Mouse (Mus musculus) cerebellum, adult 8-10 months (tissue): Measurements from ENCODE around the gene Tln2.

Source experiments
- DNase-seq: peaks from one replicate; pipeline ENCODE4 v3.0.0; 2022

Tln2 gene

GRCm38 (mm10) chr9:67544783-67545182, 14.7 kb downstream of the Tln2 start:
- no peak for DNase-seq

GRCm38 (mm10) chr9:67541948-67542347, 17.6 kb downstream of the Tln2 start:
- DNase-seq = no peak

GRCm38 (mm10) chr9:67539776-67540706, 19.5 kb downstream of the Tln2 start:
- DNase-seq = no peak

DNA sequence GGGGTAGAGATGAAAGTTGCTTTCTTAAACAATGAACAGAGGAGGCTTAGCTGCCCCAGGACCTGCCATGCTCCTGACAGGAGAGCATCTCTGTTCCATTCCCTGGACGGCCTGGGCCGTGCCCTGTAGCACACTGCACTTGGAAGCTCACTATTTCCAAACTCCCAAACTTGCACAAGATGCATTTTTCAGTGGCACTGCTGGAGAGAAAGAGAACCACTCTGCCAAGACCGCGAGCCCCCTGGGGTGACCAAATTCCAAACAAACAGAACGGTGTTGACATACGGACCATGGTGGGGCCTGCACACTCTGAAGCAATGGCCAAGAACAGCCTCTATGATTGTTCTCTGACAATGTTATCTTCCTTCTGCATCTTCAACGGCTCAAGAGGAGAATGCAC, 25.1 kb downstream of the Tln2 start:
- no peak for DNase-seq

GRCm38 (mm10) chr9:67533260-67533659, 26.2 kb downstream of the Tln2 start:
- DNase-seq = no peak

- no peak for DNase-seq
These were observed 26.9 kb downstream of the Tln2 start for GRCm38 (mm10) chr9:67532631-67533030.

DNA sequence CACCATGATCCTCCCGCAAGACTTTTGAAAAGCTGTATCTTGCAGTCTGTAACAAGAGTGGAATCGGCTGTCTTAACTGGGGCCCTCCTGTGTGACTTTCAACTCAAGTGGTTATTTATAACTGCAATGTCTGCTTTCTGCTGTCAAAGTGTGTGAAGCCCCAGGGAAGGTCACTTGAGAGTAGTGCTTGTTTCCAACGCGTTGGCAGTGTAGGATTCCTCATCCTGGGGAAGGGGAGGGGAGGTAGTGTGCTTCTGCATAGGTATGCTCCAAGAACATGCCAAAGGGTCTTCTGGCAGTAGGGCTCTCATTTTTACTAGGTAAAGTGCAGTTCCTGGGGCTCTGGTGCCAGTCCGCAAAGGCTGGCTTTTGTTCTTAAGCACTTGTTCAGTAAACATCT, 29.9 kb downstream of the Tln2 start:
- no peak for DNase-seq

DNA sequence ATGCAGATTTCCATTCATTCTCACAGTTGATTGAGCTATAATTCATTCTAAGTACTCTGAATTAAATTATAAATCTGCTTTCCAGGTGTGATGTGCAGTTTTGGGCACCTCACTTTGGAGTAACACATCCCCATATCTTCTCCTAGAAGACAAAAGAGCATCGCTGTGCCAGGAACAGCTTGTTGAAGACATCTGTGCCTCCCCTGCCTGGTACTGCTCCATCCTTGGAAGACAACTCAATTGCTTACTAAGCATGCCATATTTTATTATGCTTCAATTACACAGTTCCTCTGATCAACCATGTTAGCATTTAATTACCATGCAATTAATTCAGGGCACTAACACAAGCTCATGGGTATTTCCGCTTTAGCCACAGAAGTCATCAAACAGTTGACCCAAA, 31.8 kb downstream of the Tln2 start:
- DNase-seq = no peak

GRCm38 (mm10) chr9:67521736-67522135, 37.8 kb downstream of the Tln2 start:
- no peak for DNase-seq

GRCm38 (mm10) chr9:67509510-67509909, 50.0 kb downstream of the Tln2 start:
- no peak for DNase-seq

DNA sequence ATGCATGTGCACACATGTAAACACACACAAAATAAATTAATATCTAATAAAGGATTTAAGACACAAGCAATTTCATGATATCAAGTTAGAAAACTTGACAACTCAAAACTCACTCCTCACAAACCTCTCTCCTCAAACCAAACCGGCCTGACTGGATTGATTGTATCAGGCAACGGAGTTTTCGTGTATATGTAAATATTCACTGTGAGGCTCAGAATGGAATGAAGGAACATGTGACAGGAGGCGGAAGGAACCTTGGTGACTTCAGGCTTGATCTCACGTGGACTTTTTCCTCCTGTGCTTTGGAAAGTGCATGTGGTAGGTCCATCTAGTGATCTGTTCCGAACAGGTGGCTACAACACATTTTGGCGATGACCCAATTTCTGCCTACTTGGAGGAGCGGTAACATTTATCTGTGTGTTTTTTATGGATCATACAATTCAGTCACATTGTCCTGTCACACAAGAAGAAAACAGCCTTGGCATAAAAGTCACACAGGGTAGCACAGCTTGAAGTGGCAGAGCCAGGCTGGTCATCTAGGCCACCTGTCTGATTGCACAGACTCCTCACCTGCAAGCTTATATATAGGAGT, 54.7 kb downstream of the Tln2 start:
- peak; percentile 3 for DNase-seq

GRCm38 (mm10) chr9:67501801-67502200, 57.7 kb downstream of the Tln2 start:
- DNase-seq = no peak

GRCm38 (mm10) chr9:67496368-67496767, 63.1 kb downstream of the Tln2 start:
- no peak for DNase-seq

GRCm38 (mm10) chr9:67495350-67495749, 64.2 kb downstream of the Tln2 start:
- no peak for DNase-seq

GRCm38 (mm10) chr9:67493876-67494552, 65.5 kb downstream of the Tln2 start:
- no peak for DNase-seq

DNA sequence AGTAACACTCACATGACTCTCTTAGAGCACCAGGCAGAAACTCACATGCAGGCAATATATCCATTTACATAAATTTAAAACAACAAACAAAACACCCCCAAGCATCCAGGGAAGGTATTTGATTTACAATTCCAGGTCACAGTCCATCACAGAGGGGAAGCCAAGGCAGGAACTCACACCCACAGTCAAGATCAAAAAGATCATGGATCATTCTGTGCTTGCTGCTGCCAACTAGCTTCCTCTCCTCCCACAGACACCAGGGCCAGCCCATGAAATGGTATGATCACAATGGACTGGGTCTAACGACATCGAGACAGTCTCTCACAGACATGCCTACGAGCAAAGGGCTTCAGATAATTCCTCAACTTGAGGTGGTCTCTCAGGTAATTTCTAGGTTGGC, 70.1 kb downstream of the Tln2 start:
- no peak for DNase-seq

- no peak for DNase-seq
These were observed 72.9 kb downstream of the Tln2 start for GRCm38 (mm10) chr9:67486621-67487020.

GRCm38 (mm10) chr9:67485169-67486072, 74.1 kb downstream of the Tln2 start:
- no peak for DNase-seq

- DNase-seq = no peak
These were observed 77.2 kb downstream of the Tln2 start for GRCm38 (mm10) chr9:67482277-67482676.

DNA sequence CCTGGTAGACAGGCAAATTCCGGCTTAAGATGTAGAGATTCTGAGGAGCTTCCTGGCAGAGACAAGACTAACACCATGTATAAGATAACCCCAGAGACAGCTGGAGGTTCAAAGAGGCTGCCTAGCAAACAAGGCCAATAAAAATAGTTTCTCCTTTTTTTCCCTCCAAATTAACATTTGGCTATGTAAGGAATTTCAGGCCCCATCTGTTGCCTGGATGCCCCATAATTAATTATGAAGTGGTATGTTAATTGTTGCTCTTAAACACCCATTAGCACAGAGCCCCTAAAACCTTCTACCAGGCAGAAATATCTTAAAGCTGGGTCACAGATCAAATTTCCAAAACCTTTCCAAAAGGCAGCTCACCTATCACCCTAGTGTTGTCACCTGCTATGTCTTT, 77.7 kb downstream of the Tln2 start:
- DNase-seq = no peak

DNA sequence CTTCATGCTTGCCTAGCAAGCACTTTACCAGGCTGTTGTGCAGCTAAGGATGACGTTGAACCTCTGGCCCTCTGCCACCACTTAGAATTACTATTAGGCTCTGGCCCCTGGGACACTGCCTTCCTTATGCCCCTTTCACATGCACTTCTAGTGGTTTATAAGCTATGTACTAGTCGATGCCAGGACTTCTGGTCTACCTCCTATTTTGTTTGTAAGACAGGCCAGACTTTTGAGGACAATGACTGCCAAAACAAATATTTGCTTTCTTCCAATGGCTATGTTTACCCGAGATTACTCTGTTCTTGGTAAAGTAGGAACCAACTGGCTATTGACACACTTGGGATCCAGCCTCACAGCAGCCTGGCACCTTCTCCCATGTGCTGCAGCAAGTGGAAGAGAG, 82.1 kb downstream of the Tln2 start:
- no peak for DNase-seq

- DNase-seq = no peak
These were observed 83.3 kb downstream of the Tln2 start for GRCm38 (mm10) chr9:67476184-67476583.
